Mouse (Mus musculus) hindbrain, embryonic 14.5 days (tissue): ENCODE results near the gene Cdk5rap2. TPM values are rescaled to one million over a fixed set of nuclear protein-coding genes. Genes with fewer than 3 reads are reported as not detected.

Experiments used
- ATAC-seq: fragments of 200-750 bp; cut with Nextera tagmentation; 2 replicates; pipeline ENCODE4 v1.8.0; 2017; ENCODE audit warnings: moderate number of reproducible peaks, mild to moderate bottlenecking, moderate TSS enrichment, moderate library complexity; ENCODE audit not compliant: low FRiP score
- DNase-seq: peaks from one replicate; pipeline ENCODE4 v3.0.0-alpha.2; 2015; ENCODE audit warnings: low spot score
- H3K27ac ChIP-seq: fragments of 300-500 bp; sonication (generic); 2 replicates; pipeline ENCODE4 v1.5.1; 2014; ENCODE audit warnings: mild to moderate bottlenecking, moderate library complexity
- H3K27me3 ChIP-seq: fragments of 300-500 bp; sonication (generic); 2 replicates; pipeline ENCODE4 v1.6.1; 2014; ENCODE audit warnings: mild to moderate bottlenecking, low read length, mixed read lengths; ENCODE audit not compliant: control insufficient read depth, insufficient read depth
- H3K36me3 ChIP-seq: fragments of 300-500 bp; sonication (generic); replicated peaks from 2 replicates; pipeline ENCODE4 v1.6.1; 2014; ENCODE audit not compliant: control insufficient read depth, insufficient read depth
- H3K4me1 ChIP-seq: fragments of 300-500 bp; sonication (generic); replicated peaks from 2 replicates; pipeline ENCODE4 v1.6.1; 2014; ENCODE audit warnings: antibody characterized with exemption, low read length, mixed read lengths; ENCODE audit not compliant: control insufficient read depth, insufficient read depth
- H3K4me2 ChIP-seq: fragments of 300-500 bp; sonication (generic); replicated peaks from 2 replicates; pipeline ENCODE4 v1.6.1; 2014; ENCODE audit warnings: mild to moderate bottlenecking, moderate library complexity
- H3K4me3 ChIP-seq: fragments of 300-500 bp; sonication (generic); replicated peaks from 2 replicates; pipeline ENCODE4 v1.5.1; 2014; ENCODE audit warnings: mild to moderate bottlenecking, low read length
- H3K9ac ChIP-seq: fragments of 300-500 bp; sonication (generic); 2 replicates; pipeline ENCODE4 v1.6.1; 2014
- H3K9me3 ChIP-seq: fragments of 300-500 bp; sonication (generic); 2 replicates; pipeline ENCODE4 v1.6.1; 2016; ENCODE audit warnings: low read length; ENCODE audit not compliant: control insufficient read depth
- WGBS: fragments of 180-500 bp; shearing (Covaris S2); extraction: QIAGEN DNeasy Blood & Tissue Kit; methylation state at CpG from one replicate; pipeline ENCODE4 v1.1.7; 2014; 5-methylcytosine and 5-hydroxymethylcytosine counted together
- polyA plus RNA-seq: library from polyadenylated mRNA; unstranded; fragments of >200 nt; fragmentation: Nextera tagmentation; extraction: Ambion mirVana; gene quantifications from 2 replicates; pipeline ENCODE4 v1.2.1, GENCODE M21; 2014

The Cdk5rap2 gene
- polyA plus RNA-seq, 1 experiment from 2014 or later = 13.3 TPM

- peak; percentile 53; the same call in 1 of the 2 replicates for ATAC-seq
- H3K36me3 ChIP-seq = peaks cover 10% of the 10 kb centered on the region; the same call in 1 of the 2 replicates
- no peaks in the 10 kb centered on the region for H3K9me3 ChIP-seq
- H3K4me1 ChIP-seq = peaks cover 13% of the 10 kb centered on the region
- no peak overlapping the region for H3K4me2 ChIP-seq
- H3K9ac ChIP-seq = no peak overlapping the region
- no peak overlapping the region for H3K27ac ChIP-seq
- 63% methylated on average over 3 of the region's 3 CpGs for WGBS
- no peak overlapping the region for H3K4me3 ChIP-seq
- no peak for DNase-seq
- H3K27me3 ChIP-seq = no peaks in the 10 kb centered on the region
Measured at GRCm38 (mm10) chr4:70259726-70260418, 150.4 kb downstream of the Cdk5rap2 start.

GRCm38 (mm10) chr4:70258826-70259225 is 151.4 kb downstream of the Cdk5rap2 start:
- DNase-seq (no peak), ATAC-seq (no peak)
- no peaks in the 10 kb centered on the region for H3K27me3 ChIP-seq
- H3K4me1 ChIP-seq = peaks cover 13% of the 10 kb centered on the region
- H3K9me3 ChIP-seq = no peaks in the 10 kb centered on the region
- 66% methylated on average over 9 of the region's 9 CpGs for WGBS
- H3K4me2 ChIP-seq = no peak overlapping the region
- peaks cover 9% of the 10 kb centered on the region for H3K36me3 ChIP-seq
- no peak overlapping the region for H3K4me3 ChIP-seq
- H3K27ac ChIP-seq = no peak overlapping the region
- no peak overlapping the region for H3K9ac ChIP-seq

- H3K4me3 ChIP-seq = no peak overlapping the region
- DNase-seq (no peak), ATAC-seq (0 out of 2 replicates have a peak, but pooled peaks have one; percentile 18)
- no peak overlapping the region for H3K4me2 ChIP-seq
- no peak overlapping the region for H3K27ac ChIP-seq
- WGBS = 75% methylated on average over 6 of the region's 6 CpGs
- peaks cover 6% of the 10 kb centered on the region for H3K36me3 ChIP-seq
- H3K9me3 ChIP-seq = no peaks in the 10 kb centered on the region
- H3K9ac ChIP-seq = no peak overlapping the region
- H3K4me1 ChIP-seq = peaks cover 13% of the 10 kb centered on the region
- H3K27me3 ChIP-seq = no peaks in the 10 kb centered on the region
Measured at GRCm38 (mm10) chr4:70258205-70258604, 152.0 kb downstream of the Cdk5rap2 start.

GRCm38 (mm10) chr4:70251782-70252181 is 158.5 kb downstream of the Cdk5rap2 start:
- H3K4me2 ChIP-seq = no peak overlapping the region
- H3K36me3 ChIP-seq = peaks cover 22% of the 10 kb centered on the region
- no peak for ATAC-seq
- H3K4me3 ChIP-seq = no peak overlapping the region
- no peak overlapping the region for H3K9ac ChIP-seq
- no peak for DNase-seq
- H3K4me1 ChIP-seq = no peaks in the 10 kb centered on the region
- H3K27me3 ChIP-seq = no peaks in the 10 kb centered on the region
- H3K9me3 ChIP-seq = no peaks in the 10 kb centered on the region
- H3K27ac ChIP-seq = no peak overlapping the region
- 85% methylated on average over 5 of the region's 5 CpGs for WGBS

- Histone ChIP-seq H3K27me3 (no peaks in the 10 kb centered on the region), H3K4me1 (no peaks in the 10 kb centered on the region), H3K4me2 (no peak overlapping the region), H3K27ac (no peak overlapping the region), H3K9ac (no peak overlapping the region), H3K36me3 (peaks cover 44% of the 10 kb centered on the region), H3K4me3 (no peak overlapping the region), H3K9me3 (no peaks in the 10 kb centered on the region)
- ATAC-seq (no peak), DNase-seq (no peak)
- 76% methylated on average over 6 of the region's 6 CpGs for WGBS
Measured at GRCm38 (mm10) chr4:70245706-70246105, 164.5 kb downstream of the Cdk5rap2 start.

- ATAC-seq (no peak), DNase-seq (no peak)
- no peak overlapping the region for H3K4me3 ChIP-seq
- H3K9ac ChIP-seq = no peak overlapping the region
- peaks cover 54% of the 10 kb centered on the region for H3K36me3 ChIP-seq
- H3K4me1 ChIP-seq = no peaks in the 10 kb centered on the region
- 68% methylated on average over 3 of the region's 3 CpGs for WGBS
- no peak overlapping the region for H3K4me2 ChIP-seq
- no peak overlapping the region for H3K27ac ChIP-seq
- H3K27me3 ChIP-seq = no peaks in the 10 kb centered on the region
- no peaks in the 10 kb centered on the region for H3K9me3 ChIP-seq
Measured at GRCm38 (mm10) chr4:70243561-70244120, 166.6 kb downstream of the Cdk5rap2 start.

GRCm38 (mm10) chr4:70239731-70240130 is 170.5 kb downstream of the Cdk5rap2 start:
- Histone ChIP-seq H3K4me2 (no peak overlapping the region), H3K27ac (no peak overlapping the region), H3K9ac (no peak overlapping the region), H3K36me3 (peaks cover 75% of the 10 kb centered on the region), H3K4me3 (no peak overlapping the region), H3K4me1 (no peaks in the 10 kb centered on the region), H3K27me3 (no peaks in the 10 kb centered on the region), H3K9me3 (no peaks in the 10 kb centered on the region)
- WGBS = 98% methylated on average over 7 of the region's 7 CpGs
- ATAC-seq (no peak), DNase-seq (no peak)

- ATAC-seq = no peak
- H3K27me3 ChIP-seq = no peaks in the 10 kb centered on the region
- 94% methylated on average over 6 of the region's 6 CpGs for WGBS
Measured at GRCm38 (mm10) chr4:70238862-70239261, 171.4 kb downstream of the Cdk5rap2 start.

GRCm38 (mm10) chr4:70232383-70232782 is 177.9 kb downstream of the Cdk5rap2 start:
- WGBS = 57% methylated on average over 3 of the region's 3 CpGs
- no peak overlapping the region for H3K27ac ChIP-seq
- no peak overlapping the region for H3K4me3 ChIP-seq
- DNase-seq (no peak), ATAC-seq (no peak)
- no peaks in the 10 kb centered on the region for H3K4me1 ChIP-seq
- no peaks in the 10 kb centered on the region for H3K9me3 ChIP-seq
- H3K9ac ChIP-seq = no peak overlapping the region
- H3K4me2 ChIP-seq = no peak overlapping the region
- H3K27me3 ChIP-seq = no peaks in the 10 kb centered on the region
- peaks cover 31% of the 10 kb centered on the region for H3K36me3 ChIP-seq

More at GRCm38 (mm10) chr4:70238862-70239261, 171.4 kb downstream of the Cdk5rap2 start:
- Histone ChIP-seq H3K4me1 (no peaks in the 10 kb centered on the region), H3K27ac (no peak overlapping the region), H3K4me3 (no peak overlapping the region), H3K9ac (no peak overlapping the region), H3K4me2 (no peak overlapping the region), H3K36me3 (peaks cover 69% of the 10 kb centered on the region), H3K9me3 (no peaks in the 10 kb centered on the region)
- DNase-seq = no peak
